ENCODE assay signal across 24 mouse cellular contexts in the genomic region with DNA sequence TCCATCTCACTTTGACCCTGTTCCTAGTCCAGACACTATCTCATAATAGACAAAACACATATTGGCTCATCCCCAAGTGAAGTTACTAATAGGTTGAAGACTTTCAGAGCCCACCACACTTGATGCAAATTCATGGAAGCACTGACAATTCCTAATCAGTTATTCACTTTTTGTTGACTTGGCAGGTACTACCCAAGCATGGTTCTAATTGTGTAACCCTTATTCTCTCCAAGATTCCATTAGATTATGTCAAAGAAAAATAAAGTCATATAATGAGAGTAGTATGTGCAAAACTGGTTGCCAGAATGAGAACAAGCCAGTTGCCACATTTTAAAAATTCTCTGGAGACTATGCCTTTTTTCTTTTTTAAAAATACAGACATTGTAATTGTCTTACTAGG.
DNase-seq lines count a peak whose midpoint lies in the region; ATAC-seq and TF ChIP-seq lines count a peak whose summit lies in the region.
"Had no signal": no experiment of that assay in that cellular context is flagged by ENCODE, and none has a peak within 500 bp of the region (broad histone marks: within the 10 kb centered on the region; RNA-seq: fewer than 3 reads in every experiment).

No protein-coding gene starts in this region.

- no peak overlapping the region for H3K9ac ChIP-seq in limb, embryonic 14.5 days (ENCODE audit: low read depth, low read length, severe bottlenecking)
- no peak overlapping the region for H3K9ac ChIP-seq in midbrain, embryonic 14.5 days (replicated peaks; ENCODE audit: low read length)
- H3K9ac ChIP-seq: embryonic facial prominence, embryonic 13.5 days; forebrain, embryonic 12.5 days had no signal

- no peak for ATAC-seq in limb, embryonic 14.5 days (ENCODE audit: low FRiP score, low read depth)
- no peak for ATAC-seq in midbrain, embryonic 14.5 days (ENCODE audit: low FRiP score, low TSS enrichment)
- ATAC-seq: CD4-positive, CD25-positive, alpha-beta regulatory T cell, adult 4 months; forebrain, embryonic 14.5 days; forebrain, embryonic 16.5 days had no signal

- no peaks in the 10 kb centered on the region for H3K27me3 ChIP-seq in limb, embryonic 14.5 days (ENCODE audit: control insufficient read depth, insufficient read depth, low read length)
- no peaks in the 10 kb centered on the region for H3K27me3 ChIP-seq in limb, embryonic 10.5 days (ENCODE audit: low read depth, poor library complexity, severe bottlenecking)
- H3K27me3 ChIP-seq in midbrain, embryonic 14.5 days (ENCODE audit: control insufficient read depth, insufficient read depth, low read length): no peaks in the 10 kb centered on the region
- H3K27me3 ChIP-seq: CH12.LX; embryonic facial prominence, embryonic 13.5 days; forebrain, embryonic 12.5 days had no signal

- no peaks in the 10 kb centered on the region for H3K4me1 ChIP-seq in limb, embryonic 14.5 days (ENCODE audit: control insufficient read depth, insufficient read depth, low read length)
- H3K4me1 ChIP-seq in limb, embryonic 10.5 days: no peaks in the 10 kb centered on the region
- H3K4me1 ChIP-seq in midbrain, embryonic 14.5 days (ENCODE audit: control insufficient read depth, insufficient read depth, low read length): no peaks in the 10 kb centered on the region
- H3K4me1 ChIP-seq: embryonic facial prominence, embryonic 13.5 days; forebrain, embryonic 10.5 days; forebrain, embryonic 12.5 days had no signal

- no peaks in the 10 kb centered on the region for H3K36me3 ChIP-seq in limb, embryonic 14.5 days (ENCODE audit: control insufficient read depth, insufficient read depth, low read length)
- no peaks in the 10 kb centered on the region for H3K36me3 ChIP-seq in limb, embryonic 10.5 days
- no peaks in the 10 kb centered on the region for H3K36me3 ChIP-seq in midbrain, embryonic 14.5 days (ENCODE audit: control insufficient read depth, insufficient read depth, low read length)
- H3K36me3 ChIP-seq: embryonic facial prominence, embryonic 13.5 days; forebrain, embryonic 10.5 days; forebrain, embryonic 12.5 days; G1E had no signal

- TF ChIP-seq POLR2A in limb, embryonic 14.5 days (IDR thresholded peaks at IDR 0.05; ENCODE audit: borderline replicate concordance, extremely low read depth, insufficient read depth, insufficient read length): no peak

- peak; percentile 6 for DNase-seq in limb, embryonic 14.5 days (ENCODE audit: low spot score)
- no peak for DNase-seq in limb, embryonic 10.5 days (ENCODE audit: low spot score)
- peak; percentile 70 for DNase-seq in NIH3T3 (ENCODE audit: low read depth)
- DNase-seq in fibroblast of lung, adult 2 months (ENCODE audit: low read depth): peak; percentile 23
- no peak for DNase-seq in lung, postnatal 14 days
- no peak for DNase-seq in midbrain, embryonic 14.5 days
- DNase-seq in heart, adult 18-20 months: no peak
- DNase-seq: adrenal gland, adult 8-10 months; adrenal gland, postnatal 14 days; adrenal gland, postnatal 36 days; B cell, adult 2 months; cerebellum, adult 11-12 months; cerebellum, adult 2 months; cerebellum, adult 9-10 months; cerebellum, postnatal 10 days; cerebellum, postnatal 25 days had no signal

- no peaks in the 10 kb centered on the region for H3K9me3 ChIP-seq in limb, embryonic 14.5 days (ENCODE audit: control insufficient read depth, low read length)
- H3K9me3 ChIP-seq in limb, embryonic 10.5 days (replicated peaks): no peaks in the 10 kb centered on the region
- no peaks in the 10 kb centered on the region for H3K9me3 ChIP-seq in midbrain, embryonic 14.5 days (ENCODE audit: control insufficient read depth, low read length)
- H3K9me3 ChIP-seq: embryonic facial prominence, embryonic 13.5 days; forebrain, embryonic 10.5 days; forebrain, embryonic 12.5 days; G1E had no signal

- no peak overlapping the region for H3K27ac ChIP-seq in limb, embryonic 14.5 days (replicated peaks; ENCODE audit: low read depth, low read length)
- H3K27ac ChIP-seq in limb, embryonic 10.5 days: no peak overlapping the region
- H3K27ac ChIP-seq in midbrain, embryonic 14.5 days (replicated peaks; ENCODE audit: low read depth, low read length): no peak overlapping the region
- H3K27ac ChIP-seq: embryonic facial prominence, embryonic 13.5 days; forebrain, embryonic 10.5 days; forebrain, embryonic 12.5 days had no signal

- H3K4me3 ChIP-seq in limb, embryonic 14.5 days (replicated peaks; ENCODE audit: low read length): no peak overlapping the region
- no peak overlapping the region for H3K4me3 ChIP-seq in limb, embryonic 10.5 days
- no peak overlapping the region for H3K4me3 ChIP-seq in midbrain, embryonic 14.5 days (replicated peaks; ENCODE audit: low read depth, low read length)
- H3K4me3 ChIP-seq: embryonic facial prominence, embryonic 13.5 days; forebrain, embryonic 10.5 days; forebrain, embryonic 12.5 days had no signal

- no peak overlapping the region for H3K4me2 ChIP-seq in limb, embryonic 14.5 days (replicated peaks; ENCODE audit: low read depth, low read length, severe bottlenecking)
- no peak overlapping the region for H3K4me2 ChIP-seq in midbrain, embryonic 14.5 days (ENCODE audit: low read length)
- H3K4me2 ChIP-seq: embryonic facial prominence, embryonic 13.5 days; forebrain, embryonic 12.5 days had no signal

Comparison
In these comparisons a context has a peak if more than half of its experiments do, and no peak if none do; other contexts are left out.
1. DNase-seq: peak in limb, embryonic 14.5 days (single experiment), NIH3T3 (single experiment) and fibroblast of lung, adult 2 months (single experiment); none in limb, embryonic 10.5 days (single experiment), lung, postnatal 14 days (single experiment), midbrain, embryonic 14.5 days (single experiment) and heart, adult 18-20 months (0 of 2).